Mouse (Mus musculus): ENCODE measurements around the gene Pnlip.

The Pnlip gene

GRCm38 (mm10) chr19:58727756-58728155 lies 75.5 kb downstream of the Pnlip start:
- DNase-seq: no peak

DNA sequence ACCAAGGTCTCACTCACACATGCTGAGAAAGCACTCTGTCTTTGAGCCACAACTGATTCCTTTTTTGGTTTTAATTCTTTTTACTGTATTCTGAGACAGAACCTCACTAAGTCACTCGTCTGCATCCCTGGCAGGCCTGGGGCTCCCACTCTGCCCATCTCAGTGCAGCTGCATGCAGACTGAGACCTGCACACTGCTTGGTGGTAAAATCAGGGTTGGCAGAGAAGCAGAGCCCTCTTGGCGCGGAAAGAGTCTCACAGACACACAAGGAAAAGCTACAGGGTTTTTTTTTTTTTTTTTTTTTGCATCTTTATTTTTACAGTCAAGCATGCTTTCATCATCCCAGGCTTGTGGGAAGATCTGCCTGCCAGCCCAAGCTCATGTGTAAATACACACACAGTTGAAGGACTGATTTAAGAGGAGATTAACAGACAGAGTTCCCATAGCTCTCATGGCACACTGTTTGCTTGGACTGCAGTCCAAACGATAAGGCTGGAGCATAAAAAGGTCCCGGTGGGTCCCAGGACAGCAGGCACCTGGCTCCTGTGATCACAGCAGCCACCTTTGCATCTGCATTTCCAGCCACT lies 76.2 kb downstream of the Pnlip start, which contains the start of gene Pnliprp1:
Gene Pnliprp1, plus strand, starts transcription at position 443 of the 587 bp plus-strand sequence.
- no peak for DNase-seq

Data from right cerebral cortex, postnatal 25 days (tissue).